Mouse (Mus musculus): ENCODE data around the gene Hist3h2a. TPM values are rescaled to one million over a fixed set of nuclear protein-coding genes. Genes with fewer than 3 reads are reported as not detected.

Hist3h2a gene
- polyA plus RNA-seq, 1 experiment from 2014 or later: 96.7 TPM

GRCm38 (mm10) chr11:58999158-58999557 lies 44.7 kb downstream of the Hist3h2a start:
- H3K4me1 ChIP-seq (replicated peaks): peaks cover 9% of the 10 kb centered on the region
- no peak overlapping the region for H3K4me2 ChIP-seq
- peaks cover 8% of the 10 kb centered on the region; the same call in 1 of the 2 replicates for H3K27me3 ChIP-seq
- H3K36me3 ChIP-seq: no peaks in the 10 kb centered on the region
- ATAC-seq (ENCODE audit: low FRiP score, low read depth): no peak
- 71% methylated on average over 11 of the region's 11 CpGs for WGBS
- H3K9ac ChIP-seq: no peak overlapping the region
- H3K9me3 ChIP-seq: no peaks in the 10 kb centered on the region
- H3K27ac ChIP-seq (replicated peaks): no peak overlapping the region
- H3K4me3 ChIP-seq: no peak overlapping the region

- ATAC-seq (ENCODE audit: low FRiP score, low read depth): no peak
- H3K4me1 ChIP-seq (replicated peaks): peaks cover 2% of the 10 kb centered on the region; the same call in 1 of the 2 replicates
- no peak overlapping the region for H3K4me3 ChIP-seq
- H3K36me3 ChIP-seq: no peaks in the 10 kb centered on the region
- H3K27ac ChIP-seq (replicated peaks): no peak overlapping the region
- H3K27me3 ChIP-seq: peaks cover 8% of the 10 kb centered on the region; the same call in 1 of the 2 replicates
- 84% methylated on average over 6 of the region's 6 CpGs for WGBS
- H3K4me2 ChIP-seq: no peak overlapping the region
- no peak overlapping the region for H3K9ac ChIP-seq
- H3K9me3 ChIP-seq: no peaks in the 10 kb centered on the region
Observed at GRCm38 (mm10) chr11:58999830-59000229, 45.3 kb downstream of the Hist3h2a start.

GRCm38 (mm10) chr11:59000635-59001034 lies 46.1 kb downstream of the Hist3h2a start:
- Histone ChIP-seq H3K9me3 (no peaks in the 10 kb centered on the region), H3K36me3 (no peaks in the 10 kb centered on the region), H3K9ac (no peak overlapping the region), H3K4me2 (no peak overlapping the region), H3K4me3 (no peak overlapping the region), H3K27me3 (0 out of 2 replicates have a peak, but pooled peaks cover 1% of the 10 kb centered on the region), H3K4me1 (replicated peaks) (no peaks in the 10 kb centered on the region), H3K27ac (replicated peaks) (no peak overlapping the region)
- 91% methylated on average over 21 of the region's 21 CpGs for WGBS
- ATAC-seq (ENCODE audit: low FRiP score, low read depth): no peak

GRCm38 (mm10) chr11:59002327-59003079 lies 48.0 kb downstream of the Hist3h2a start:
- WGBS: 93% methylated on average over 7 of the region's 7 CpGs
- ATAC-seq (ENCODE audit: low FRiP score, low read depth): no peak
- no peaks in the 10 kb centered on the region for H3K9me3 ChIP-seq
- H3K27ac ChIP-seq (replicated peaks): no peak overlapping the region
- H3K9ac ChIP-seq: no peak overlapping the region
- no peak overlapping the region for H3K4me3 ChIP-seq
- H3K4me2 ChIP-seq: no peak overlapping the region
- no peaks in the 10 kb centered on the region for H3K36me3 ChIP-seq
- H3K27me3 ChIP-seq: no peaks in the 10 kb centered on the region
- H3K4me1 ChIP-seq (replicated peaks): no peaks in the 10 kb centered on the region

Small RNAs within 50 kb of the gene (microRNA-seq; reads per million reads assigned to microRNA genes)
- not detected for gene Gm44313

Other genes with a start within 250 kb of the Hist3h2a start
- gene Olfr318, start 230.7 kb upstream of the Hist3h2a start, polyA plus RNA-seq (2015; fragmentation: Nextera tagmentation; extraction: Ambion mirVana): not detected in 2 replicates
- 0.16 and 0.44 TPM in 2 replicates for gene Olfr317, start 215.5 kb upstream of the Hist3h2a start, polyA plus RNA-seq (2015; fragmentation: Nextera tagmentation; extraction: Ambion mirVana)
- gene Olfr316, start 202.0 kb upstream of the Hist3h2a start, polyA plus RNA-seq (2015; fragmentation: Nextera tagmentation; extraction: Ambion mirVana): 0.05 TPM in 1 of 2 replicates, not detected in the other
- gene Olfr315, start 181.5 kb upstream of the Hist3h2a start, polyA plus RNA-seq (2015; fragmentation: Nextera tagmentation; extraction: Ambion mirVana): not detected in 2 replicates
- gene Olfr314, start 171.7 kb upstream of the Hist3h2a start, polyA plus RNA-seq (2015; fragmentation: Nextera tagmentation; extraction: Ambion mirVana): not detected in 2 replicates
- 9.9 and 10.7 TPM in 2 replicates for gene Fam183b, start 152.7 kb upstream of the Hist3h2a start, polyA plus RNA-seq (2015; fragmentation: Nextera tagmentation; extraction: Ambion mirVana)
- not detected in 2 replicates for gene Olfr313, start 139.7 kb upstream of the Hist3h2a start, polyA plus RNA-seq (2015; fragmentation: Nextera tagmentation; extraction: Ambion mirVana)
- not detected in 2 replicates for gene Olfr312, start 125.4 kb upstream of the Hist3h2a start, polyA plus RNA-seq (2015; fragmentation: Nextera tagmentation; extraction: Ambion mirVana)
- not detected in 2 replicates for gene Olfr311, start 115.4 kb upstream of the Hist3h2a start, polyA plus RNA-seq (2015; fragmentation: Nextera tagmentation; extraction: Ambion mirVana)
- 21.1 and 22.4 TPM in 2 replicates for gene Gm12258, start 107.5 kb upstream of the Hist3h2a start, polyA plus RNA-seq (2015; fragmentation: Nextera tagmentation; extraction: Ambion mirVana)
- 10.0 and 11.8 TPM in 2 replicates for gene 2810021J22Rik, start 87.5 kb upstream of the Hist3h2a start, polyA plus RNA-seq (2015; fragmentation: Nextera tagmentation; extraction: Ambion mirVana)
- 6.1 and 6.9 TPM in 2 replicates for gene Zfp39, start 50.5 kb upstream of the Hist3h2a start, polyA plus RNA-seq (2015; fragmentation: Nextera tagmentation; extraction: Ambion mirVana)
- not detected in 2 replicates for gene Btnl10, start 36.8 kb upstream of the Hist3h2a start, polyA plus RNA-seq (2015; fragmentation: Nextera tagmentation; extraction: Ambion mirVana)
- gene Rnf187, start 15.8 kb upstream of the Hist3h2a start, polyA plus RNA-seq (2015; fragmentation: Nextera tagmentation; extraction: Ambion mirVana): 603 and 674 TPM in 2 replicates
- gene Hist3h2ba, start 5.8 kb upstream of the Hist3h2a start, polyA plus RNA-seq (2015; fragmentation: Nextera tagmentation; extraction: Ambion mirVana): 230 and 238 TPM in 2 replicates
- 1.4 TPM in 2 replicates for gene Trim17, start within 50 bp of the Hist3h2a start, polyA plus RNA-seq (2015; fragmentation: Nextera tagmentation; extraction: Ambion mirVana)
- gene Trim11, start 23.4 kb downstream of the Hist3h2a start, polyA plus RNA-seq (2015; fragmentation: Nextera tagmentation; extraction: Ambion mirVana): 19.3 and 20.7 TPM in 2 replicates
- 0.34 and 0.45 TPM in 2 replicates for gene Obscn, start 181.7 kb downstream of the Hist3h2a start, polyA plus RNA-seq (2015; fragmentation: Nextera tagmentation; extraction: Ambion mirVana)
- gene Iba57, start 209.1 kb downstream of the Hist3h2a start, polyA plus RNA-seq (2015; fragmentation: Nextera tagmentation; extraction: Ambion mirVana): 7.1 and 7.5 TPM in 2 replicates
- gene Gjc2, start 228.5 kb downstream of the Hist3h2a start, polyA plus RNA-seq (2015; fragmentation: Nextera tagmentation; extraction: Ambion mirVana): 0.30 and 0.39 TPM in 2 replicates
- gene Guk1, start 237.5 kb downstream of the Hist3h2a start, polyA plus RNA-seq (2015; fragmentation: Nextera tagmentation; extraction: Ambion mirVana): 245 and 247 TPM in 2 replicates
- 93.3 and 103 TPM in 2 replicates for gene Mrpl55, start 247.8 kb downstream of the Hist3h2a start, polyA plus RNA-seq (2015; fragmentation: Nextera tagmentation; extraction: Ambion mirVana)

Data from hindbrain, embryonic 15.5 days (tissue).